Mouse (Mus musculus) neural tube, embryonic 14.5 days (tissue): ENCODE data around the gene Memo1. TPM values are rescaled to one million over a fixed set of nuclear protein-coding genes. Genes with fewer than 3 reads are reported as not detected.
"Not testable (repeated sequence)": the region's sequence is repeated elsewhere in the genome, so short reads cannot be mapped to it uniquely, and the experiment has no call there.

ENCODE experiments used
- ATAC-seq: fragments of 200-750 bp; cut with Nextera tagmentation; 2 replicates; pipeline ENCODE4 v1.8.0; 2017; ENCODE audit warnings: low read depth, mild to moderate bottlenecking, moderate TSS enrichment, moderate library complexity
- H3K27ac ChIP-seq: fragments of 300-500 bp; sonication (generic); 2 replicates; pipeline ENCODE4 v1.5.1; 2014; ENCODE audit warnings: low read depth, mild to moderate bottlenecking, control low read depth, low read length, moderate library complexity, mixed read lengths
- H3K27me3 ChIP-seq: fragments of 300-500 bp; sonication (generic); 2 replicates; pipeline ENCODE4 v1.6.1; 2014; ENCODE audit warnings: low read length; ENCODE audit not compliant: control insufficient read depth, insufficient read depth
- H3K36me3 ChIP-seq: fragments of 300-500 bp; sonication (generic); 2 replicates; pipeline ENCODE4 v1.6.1; 2014; ENCODE audit warnings: low read length, mixed read lengths; ENCODE audit not compliant: control insufficient read depth, insufficient read depth
- H3K4me1 ChIP-seq: fragments of 300-500 bp; sonication (generic); 2 replicates; pipeline ENCODE4 v1.6.1; 2014; ENCODE audit warnings: low read length; ENCODE audit not compliant: control insufficient read depth, insufficient read depth
- H3K4me2 ChIP-seq: fragments of 300-500 bp; sonication (generic); 2 replicates; pipeline ENCODE4 v1.6.1; 2014; ENCODE audit warnings: mild to moderate bottlenecking, low read depth, low read length, control low read depth
- H3K4me3 ChIP-seq: fragments of 300-500 bp; sonication (generic); 2 replicates; pipeline ENCODE4 v1.5.1; 2014; ENCODE audit warnings: low read depth, low read length, control low read depth, mixed read lengths
- H3K9ac ChIP-seq: fragments of 300-500 bp; sonication (generic); replicated peaks from 2 replicates; pipeline ENCODE4 v1.6.1; 2014; ENCODE audit warnings: low read depth, mild to moderate bottlenecking, control low read depth, low read length, mixed read lengths
- H3K9me3 ChIP-seq: fragments of 300-500 bp; sonication (generic); 2 replicates; pipeline ENCODE4 v1.6.1; 2016; ENCODE audit warnings: low read length; ENCODE audit not compliant: control insufficient read depth
- WGBS: fragments of 180-500 bp; shearing (Covaris S2); extraction: QIAGEN DNeasy Blood & Tissue Kit; methylation state at CpG from one replicate; pipeline ENCODE4 v1.1.7; 2014; 5-methylcytosine and 5-hydroxymethylcytosine counted together
- polyA plus RNA-seq: library from polyadenylated mRNA; unstranded; fragments of >200 nt; fragmentation: Nextera tagmentation; extraction: Ambion mirVana; gene quantifications from 2 replicates; pipeline ENCODE4 v1.2.1, GENCODE M21; 2014

Gene Memo1
- polyA plus RNA-seq, 1 experiment from 2014 or later = 65.8 TPM

DNA sequence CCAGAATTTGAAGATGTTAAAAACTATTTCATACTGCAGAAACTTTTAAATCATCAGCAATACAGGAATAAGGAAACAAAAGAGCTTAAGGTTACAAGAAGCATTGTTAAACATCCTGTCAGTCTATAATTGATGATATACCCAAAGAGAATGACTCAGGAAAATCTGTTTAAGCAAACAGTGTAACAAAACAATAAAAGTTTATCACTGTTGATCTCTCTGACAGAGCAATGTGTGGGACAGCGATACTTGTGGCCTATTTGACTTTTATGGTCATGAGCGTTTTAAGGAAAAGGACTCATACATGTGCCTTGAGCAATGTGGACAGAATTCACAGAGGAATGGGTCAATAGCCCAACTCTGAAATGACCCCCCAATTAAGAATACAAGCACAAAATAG is 78.0 kb downstream of the Memo1 start:
- no peaks in the 10 kb centered on the region for H3K4me1 ChIP-seq
- no peak for ATAC-seq

DNA sequence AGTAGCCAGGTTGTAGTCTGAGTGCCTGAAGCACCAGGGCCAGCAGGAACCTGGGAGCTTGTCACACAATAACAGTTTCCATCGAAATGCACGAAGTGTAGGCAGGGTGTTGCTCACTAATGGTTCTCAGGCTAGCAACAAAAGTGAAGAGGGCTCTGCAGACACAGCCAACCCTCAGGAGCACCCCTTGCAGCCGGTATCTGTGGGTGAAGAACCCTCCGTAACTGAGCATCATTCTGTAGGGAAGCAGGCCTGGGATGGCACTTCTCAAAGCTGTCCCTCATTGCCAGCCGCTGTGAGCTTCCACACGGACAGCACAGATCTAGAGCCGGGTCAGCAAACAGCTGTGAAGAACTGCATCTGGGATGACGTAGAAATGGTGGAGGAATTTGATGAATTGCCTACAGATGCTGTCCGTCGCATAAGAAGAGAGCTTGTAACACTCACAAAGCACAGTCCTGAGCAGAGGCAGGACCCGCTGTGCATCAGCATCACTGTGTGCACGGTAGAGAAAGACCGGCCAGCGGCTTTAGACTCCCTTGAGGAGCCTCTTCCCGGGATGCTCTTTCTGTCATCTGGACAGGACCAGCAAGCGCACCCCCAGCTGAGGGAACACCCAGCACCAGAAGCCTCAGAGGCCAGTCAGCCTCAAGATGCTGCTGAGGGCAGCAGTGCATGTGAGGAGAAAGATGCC is 82.3 kb downstream of the Memo1 start:
- not testable (repeated sequence) for H3K4me3 ChIP-seq, ATAC-seq, H3K36me3 ChIP-seq, H3K4me2 ChIP-seq, H3K27me3 ChIP-seq, H3K27ac ChIP-seq, H3K9me3 ChIP-seq, H3K9ac ChIP-seq, H3K4me1 ChIP-seq
- WGBS = 84% methylated on average over 16 of the region's 16 CpGs

More for the DNA sequence above, 78.0 kb downstream of the Memo1 start:
- no peaks in the 10 kb centered on the region for H3K36me3 ChIP-seq
- H3K9ac ChIP-seq = no peak overlapping the region
- no peaks in the 10 kb centered on the region for H3K9me3 ChIP-seq
- no peaks in the 10 kb centered on the region for H3K27me3 ChIP-seq
- WGBS = 16% methylated on average over 2 of the region's 2 CpGs
- no peak overlapping the region for H3K4me3 ChIP-seq
- no peak overlapping the region for H3K27ac ChIP-seq
- no peak overlapping the region for H3K4me2 ChIP-seq

DNA sequence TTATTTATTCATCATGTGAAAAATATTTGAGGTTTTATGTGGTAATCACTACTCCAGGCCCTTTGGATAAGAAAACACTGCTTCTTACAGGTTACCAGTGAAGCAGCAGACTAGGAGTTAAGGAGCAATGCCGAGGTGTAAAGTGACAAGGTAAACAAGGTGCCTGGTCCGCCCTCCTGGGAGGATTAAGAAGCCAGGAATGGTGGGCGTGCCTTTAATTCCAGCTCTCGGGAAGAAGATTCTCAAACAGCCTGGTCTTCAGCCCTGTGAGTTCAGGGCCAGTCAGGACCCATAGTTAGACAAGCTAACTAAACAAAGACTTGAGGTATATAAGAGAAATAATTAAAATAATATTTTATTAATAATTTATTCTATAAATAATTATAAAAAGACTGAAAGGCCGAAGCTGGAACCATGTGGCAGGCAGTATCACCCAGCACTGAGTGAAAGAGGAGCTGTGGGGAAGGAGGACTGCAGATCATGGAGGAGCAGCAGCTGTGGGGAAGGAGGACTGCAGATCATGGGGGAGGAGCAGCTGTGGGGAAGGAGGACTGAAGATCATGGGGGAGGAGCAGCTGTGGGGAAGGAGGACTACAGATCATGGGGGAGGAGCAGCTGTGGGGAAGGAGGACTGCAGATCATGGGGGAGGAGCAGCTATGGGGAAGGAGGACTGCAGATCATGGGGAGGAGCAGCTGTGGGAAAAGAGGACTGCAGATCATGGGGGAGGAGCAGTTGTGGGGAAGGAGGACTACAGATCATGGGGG is 86.0 kb downstream of the Memo1 start:
- Histone ChIP-seq H3K27me3 (no peaks in the 10 kb centered on the region), H3K27ac (no peak overlapping the region), H3K4me1 (no peaks in the 10 kb centered on the region), H3K4me3 (no peak overlapping the region), H3K4me2 (no peak overlapping the region), H3K9ac (no peak overlapping the region), H3K36me3 (no peaks in the 10 kb centered on the region), H3K9me3 (no peaks in the 10 kb centered on the region)
- ATAC-seq = no peak
- WGBS = 71% methylated on average over 5 of the region's 5 CpGs

DNA sequence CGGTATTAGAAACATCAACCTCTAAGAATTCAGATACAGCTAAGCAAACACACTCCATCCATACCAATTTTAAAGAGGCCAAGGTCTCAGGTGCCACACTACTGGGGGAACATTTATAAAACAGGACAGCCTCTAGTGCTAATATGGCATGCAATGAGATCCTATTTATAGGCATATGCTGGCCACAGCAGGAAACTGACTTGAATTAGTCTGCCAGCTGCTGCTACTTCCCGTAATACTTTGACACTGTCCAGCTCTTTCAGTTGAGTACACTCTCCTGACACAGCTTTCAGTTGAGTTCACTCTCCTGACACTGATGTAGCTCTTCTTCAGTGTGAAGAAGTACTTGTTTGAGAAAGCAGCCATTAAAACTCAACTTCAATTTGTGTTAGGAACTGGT is 99.4 kb downstream of the Memo1 start:
- Histone ChIP-seq H3K4me3 (no peak overlapping the region), H3K27ac (no peak overlapping the region), H3K4me1 (no peaks in the 10 kb centered on the region), H3K9me3 (no peaks in the 10 kb centered on the region), H3K4me2 (no peak overlapping the region), H3K27me3 (no peaks in the 10 kb centered on the region), H3K9ac (no peak overlapping the region), H3K36me3 (no peaks in the 10 kb centered on the region)
- 39% methylated on average over 2 of the region's 2 CpGs for WGBS
- no peak for ATAC-seq

DNA sequence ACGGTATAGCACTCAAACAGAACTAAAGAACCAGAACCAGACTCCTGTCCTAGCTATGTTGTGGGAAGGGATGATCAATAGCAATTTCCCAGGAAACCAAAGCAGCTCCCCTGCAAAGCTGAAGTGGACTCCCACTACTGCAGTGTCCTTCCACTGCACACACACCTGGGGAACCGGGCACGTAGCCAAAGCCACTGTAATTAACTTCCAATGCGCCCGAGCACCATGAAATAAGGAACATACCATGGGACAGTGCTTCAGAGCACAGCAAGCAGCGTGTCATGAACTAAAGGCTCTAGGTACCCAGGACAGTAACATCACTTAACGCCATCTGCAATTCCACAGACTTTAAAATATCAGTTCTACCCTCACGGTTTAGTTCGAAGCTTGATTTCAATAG is 100.6 kb downstream of the Memo1 start:
- Histone ChIP-seq H3K4me1 (no peaks in the 10 kb centered on the region), H3K4me3 (no peak overlapping the region), H3K36me3 (no peaks in the 10 kb centered on the region), H3K9me3 (no peaks in the 10 kb centered on the region), H3K27ac (no peak overlapping the region), H3K27me3 (no peaks in the 10 kb centered on the region), H3K4me2 (no peak overlapping the region), H3K9ac (no peak overlapping the region)
- 59% methylated on average over 9 of the region's 9 CpGs for WGBS
- ATAC-seq = no peak

DNA sequence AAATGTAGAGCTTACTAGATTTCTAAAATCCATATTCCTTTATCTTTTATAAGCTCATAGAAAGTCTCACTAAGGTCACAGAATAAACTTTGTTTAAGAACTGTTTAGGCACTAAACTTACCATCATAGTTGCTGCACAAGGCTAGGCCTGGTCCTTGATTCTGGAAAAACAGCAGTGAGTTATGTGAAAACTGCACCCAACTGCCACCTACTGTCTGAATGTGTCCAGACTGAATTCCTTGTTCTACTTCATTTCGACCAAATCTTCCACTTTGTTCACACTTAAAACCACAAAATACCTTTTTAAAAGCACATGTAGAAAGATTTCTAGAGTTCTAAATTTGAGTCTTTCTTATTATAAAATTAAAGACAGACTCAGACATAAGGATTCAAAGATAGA is 101.9 kb downstream of the Memo1 start:
- Histone ChIP-seq H3K4me2 (no peak overlapping the region), H3K4me1 (no peaks in the 10 kb centered on the region), H3K27me3 (no peaks in the 10 kb centered on the region), H3K27ac (no peak overlapping the region), H3K4me3 (no peak overlapping the region), H3K36me3 (no peaks in the 10 kb centered on the region), H3K9ac (no peak overlapping the region), H3K9me3 (no peaks in the 10 kb centered on the region)
- no peak for ATAC-seq
- WGBS = 76% methylated on average over 1 of the region's 1 CpGs

DNA sequence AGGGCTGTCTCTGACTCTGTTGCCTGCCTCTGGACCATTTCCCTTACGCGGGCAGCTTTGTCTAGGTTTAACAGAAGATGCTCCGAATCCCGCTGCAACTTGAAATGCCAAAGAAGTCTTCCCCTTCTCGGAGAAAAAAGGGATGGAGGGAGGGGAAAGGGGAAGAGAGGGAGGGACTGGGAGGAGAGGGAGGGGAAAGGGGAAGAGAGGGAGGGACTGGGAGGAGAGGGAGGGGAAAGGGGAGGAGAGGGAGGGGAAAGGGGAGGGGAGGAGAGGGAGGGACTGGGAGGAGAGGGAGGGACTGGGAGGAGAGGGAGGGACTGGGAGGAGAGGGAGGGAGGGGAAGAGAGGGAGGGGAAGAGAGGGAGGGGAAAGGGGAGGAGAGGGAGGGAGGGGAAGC is 103.9 kb downstream of the Memo1 start:
- no peak overlapping the region for H3K4me3 ChIP-seq
- ATAC-seq = no peak
- H3K4me1 ChIP-seq = no peaks in the 10 kb centered on the region
- H3K27me3 ChIP-seq = no peaks in the 10 kb centered on the region
- H3K9me3 ChIP-seq = no peaks in the 10 kb centered on the region
- H3K27ac ChIP-seq = no peak overlapping the region
- no peaks in the 10 kb centered on the region for H3K36me3 ChIP-seq
- no peak overlapping the region for H3K9ac ChIP-seq
- WGBS = 72% methylated on average over 5 of the region's 5 CpGs
- H3K4me2 ChIP-seq = no peak overlapping the region

DNA sequence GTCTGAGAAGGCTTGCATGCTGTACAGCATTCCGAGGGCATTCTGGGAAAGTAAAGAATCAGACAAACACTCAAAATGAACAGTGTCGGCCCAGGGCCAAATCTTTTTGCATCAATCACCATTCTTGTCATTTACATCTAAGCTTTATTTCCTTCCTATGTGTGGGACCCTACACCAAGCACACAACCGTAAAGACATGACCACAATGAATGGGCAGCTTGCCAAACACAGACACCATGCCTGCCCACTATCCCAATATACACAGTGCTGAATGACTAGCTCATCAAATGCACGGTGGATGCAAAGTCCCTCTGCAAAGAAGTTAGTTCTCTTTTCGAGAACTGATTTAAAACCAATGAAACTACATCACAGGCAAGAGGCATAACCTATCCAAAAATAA is 109.1 kb downstream of the Memo1 start:
- H3K4me1 ChIP-seq = no peaks in the 10 kb centered on the region
- H3K27me3 ChIP-seq = no peaks in the 10 kb centered on the region
- ATAC-seq = peak; percentile 46; the same call in 1 of the 2 replicates
- no peaks in the 10 kb centered on the region for H3K9me3 ChIP-seq
- H3K4me2 ChIP-seq = no peak overlapping the region
- no peak overlapping the region for H3K27ac ChIP-seq
- WGBS = 50% methylated on average over 5 of the region's 5 CpGs
- no peak overlapping the region for H3K9ac ChIP-seq
- no peak overlapping the region for H3K4me3 ChIP-seq
- no peaks in the 10 kb centered on the region for H3K36me3 ChIP-seq

DNA sequence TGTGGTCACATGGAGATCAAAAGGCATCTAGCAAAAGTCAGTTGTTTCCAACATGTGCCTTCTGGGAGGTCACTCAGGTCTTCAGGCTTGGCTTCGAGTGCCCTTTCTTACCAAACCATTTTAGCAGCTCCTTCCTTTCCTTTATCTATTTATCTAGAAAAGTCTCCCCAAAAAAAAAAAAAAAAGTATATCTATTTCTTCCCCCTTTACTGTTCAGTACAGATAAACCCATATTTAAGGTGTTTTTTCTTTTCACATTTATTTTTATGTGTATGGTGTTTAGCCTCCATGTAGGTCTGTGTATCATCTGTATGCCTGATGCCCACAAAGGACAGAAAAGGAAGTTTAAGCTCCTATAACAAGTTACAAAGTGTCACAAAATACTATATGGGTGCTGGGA is 110.6 kb downstream of the Memo1 start:
- Histone ChIP-seq H3K36me3 (no peaks in the 10 kb centered on the region), H3K4me3 (no peak overlapping the region), H3K4me1 (no peaks in the 10 kb centered on the region), H3K9me3 (no peaks in the 10 kb centered on the region), H3K27ac (no peak overlapping the region), H3K4me2 (no peak overlapping the region), H3K27me3 (no peaks in the 10 kb centered on the region), H3K9ac (no peak overlapping the region)
- no peak for ATAC-seq
- 83% methylated on average over 1 of the region's 1 CpGs for WGBS
